Mouse (Mus musculus) neural tube, embryonic 12.5 days (tissue): Measurements from ENCODE around the gene Fmo2. TPM values are rescaled to one million over a fixed set of nuclear protein-coding genes. Genes with fewer than 3 reads are reported as not detected.

Experiments
- ATAC-seq: fragments of 200-750 bp; cut with Nextera tagmentation; 2 replicates; pipeline ENCODE4 v1.8.0; 2017; ENCODE audit warnings: low read depth, mild to moderate bottlenecking, moderate TSS enrichment, moderate library complexity; ENCODE audit not compliant: low FRiP score
- H3K27ac ChIP-seq: fragments of 300-500 bp; sonication (generic); 2 replicates; pipeline ENCODE4 v1.5.1; 2016
- H3K27me3 ChIP-seq: fragments of 300-500 bp; sonication (generic); replicated peaks from 2 replicates; pipeline ENCODE4 v1.6.1; 2016; ENCODE audit warnings: mild to moderate bottlenecking
- H3K36me3 ChIP-seq: fragments of 300-500 bp; sonication (generic); 2 replicates; pipeline ENCODE4 v1.6.1; 2016; ENCODE audit warnings: mild to moderate bottlenecking
- H3K4me1 ChIP-seq: fragments of 300-500 bp; sonication (generic); 2 replicates; pipeline ENCODE4 v1.6.1; 2016
- H3K4me2 ChIP-seq: fragments of 300-500 bp; sonication (generic); replicated peaks from 2 replicates; pipeline ENCODE4 v1.6.1; 2016; ENCODE audit warnings: mild to moderate bottlenecking
- H3K4me3 ChIP-seq: fragments of 300-500 bp; sonication (generic); 2 replicates; pipeline ENCODE4 v1.5.1; 2016
- H3K9ac ChIP-seq: fragments of 300-500 bp; sonication (generic); 2 replicates; pipeline ENCODE4 v1.6.1; 2016; ENCODE audit warnings: mild to moderate bottlenecking
- H3K9me3 ChIP-seq: fragments of 300-500 bp; sonication (generic); 2 replicates; pipeline ENCODE4 v1.6.1; 2016; ENCODE audit warnings: mild to moderate bottlenecking
- WGBS: fragments of 180-500 bp; shearing (Covaris S2); methylation state at CpG from one replicate; pipeline ENCODE4 v1.1.7; 2016; 5-methylcytosine and 5-hydroxymethylcytosine counted together
- polyA plus RNA-seq: library from polyadenylated mRNA; unstranded; fragments of >200 nt; fragmentation: Nextera tagmentation; extraction: Ambion mirVana; gene quantifications from 2 replicates; pipeline ENCODE4 v1.2.1, GENCODE M21; 2016

Fmo2 gene
- polyA plus RNA-seq, 1 experiment from 2014 or later: 0.32 TPM

DNA sequence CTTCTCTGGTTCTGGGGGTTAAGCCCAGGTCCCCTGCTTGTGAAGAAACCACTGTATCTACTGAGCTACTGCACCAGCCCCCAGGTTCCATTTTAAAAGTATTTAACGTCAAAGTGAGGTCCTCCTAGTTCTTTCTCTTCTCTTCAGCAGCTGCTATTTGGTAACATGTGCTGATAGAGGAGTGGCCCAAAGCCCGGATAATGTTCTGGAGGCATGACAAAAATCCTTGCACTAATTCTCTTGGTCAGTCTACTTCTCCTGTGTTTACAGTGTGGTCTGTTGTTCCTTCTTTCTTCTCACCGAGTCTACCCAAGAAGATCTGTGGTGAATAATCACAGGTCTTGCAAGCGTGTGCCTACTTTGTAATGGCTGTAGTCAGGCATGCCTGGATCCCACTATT lies 15.8 kb downstream of the Fmo2 start:
- no peak for ATAC-seq
- H3K4me2 ChIP-seq: no peak overlapping the region
- no peak overlapping the region for H3K4me3 ChIP-seq
- H3K27me3 ChIP-seq: no peaks in the 10 kb centered on the region
- no peak overlapping the region for H3K9ac ChIP-seq
- no peak overlapping the region for H3K27ac ChIP-seq
- no peaks in the 10 kb centered on the region for H3K4me1 ChIP-seq
- H3K36me3 ChIP-seq: no peaks in the 10 kb centered on the region
- no peaks in the 10 kb centered on the region for H3K9me3 ChIP-seq
- 82% methylated on average over 4 of the region's 4 CpGs for WGBS

DNA sequence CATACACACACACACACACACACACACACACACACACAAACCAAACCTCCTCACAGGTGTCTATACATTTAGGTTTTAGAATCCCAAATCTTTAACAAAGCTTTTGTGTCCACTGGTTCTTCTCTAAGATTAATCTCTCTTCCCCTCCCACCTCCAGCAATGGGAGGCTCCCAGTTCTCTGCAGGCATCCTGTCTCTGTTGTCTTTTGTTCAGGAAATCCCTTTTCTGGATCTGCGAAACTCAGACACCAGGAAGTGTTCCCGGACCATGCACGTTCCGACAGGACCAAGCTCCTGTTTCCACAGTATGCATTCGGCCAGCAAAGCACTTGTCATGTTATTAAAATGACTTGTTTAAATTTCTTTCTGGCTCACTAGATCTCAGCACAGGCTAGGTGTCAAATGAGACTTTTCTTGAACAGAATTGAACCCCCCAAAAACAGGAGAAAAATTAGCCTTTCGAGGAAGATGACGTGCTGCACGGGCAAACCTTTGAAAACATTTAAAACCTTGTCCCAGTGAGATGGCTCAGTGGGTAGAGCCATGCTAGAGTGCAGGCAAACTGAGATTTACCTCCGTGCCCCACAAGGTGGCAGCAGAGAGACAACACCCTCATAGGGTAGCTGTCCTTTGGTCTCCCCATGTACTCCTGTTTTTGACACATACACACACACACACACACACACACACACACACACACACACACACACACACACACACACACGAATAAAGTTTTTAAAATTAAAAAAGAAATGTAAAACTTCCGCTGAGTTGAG lies 18.7 kb downstream of the Fmo2 start:
- no peak overlapping the region for H3K4me2 ChIP-seq
- H3K9me3 ChIP-seq: no peaks in the 10 kb centered on the region
- H3K4me1 ChIP-seq: no peaks in the 10 kb centered on the region
- H3K4me3 ChIP-seq: no peak overlapping the region
- WGBS: 61% methylated on average over 11 of the region's 11 CpGs
- ATAC-seq: no peak
- no peaks in the 10 kb centered on the region for H3K27me3 ChIP-seq
- H3K27ac ChIP-seq: no peak overlapping the region
- H3K9ac ChIP-seq: no peak overlapping the region
- no peaks in the 10 kb centered on the region for H3K36me3 ChIP-seq

DNA sequence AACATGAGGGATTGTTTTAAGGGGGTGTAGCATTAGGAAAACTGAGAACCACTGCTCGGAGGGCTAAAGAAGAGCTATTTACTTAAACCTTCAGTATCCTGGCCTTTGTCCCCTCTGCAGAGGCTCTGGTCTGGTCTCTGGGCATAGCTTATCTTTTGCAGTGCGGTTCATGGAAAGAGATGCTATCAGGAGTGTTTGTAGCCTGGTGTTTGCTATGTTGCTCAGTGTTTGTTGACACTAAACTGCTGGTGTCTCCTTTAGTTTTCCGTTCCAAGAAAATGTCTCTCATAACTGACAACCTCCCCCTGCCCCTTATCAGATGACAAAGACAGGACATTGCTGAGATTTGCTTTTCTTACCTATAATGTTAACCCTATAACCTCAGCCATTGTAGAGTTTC lies 23.4 kb downstream of the Fmo2 start:
- ATAC-seq: no peak
- WGBS: 82% methylated on average over 3 of the region's 3 CpGs
- Histone ChIP-seq H3K4me2 (no peak overlapping the region), H3K27me3 (no peaks in the 10 kb centered on the region), H3K9ac (no peak overlapping the region), H3K27ac (no peak overlapping the region), H3K4me3 (no peak overlapping the region), H3K9me3 (no peaks in the 10 kb centered on the region), H3K36me3 (no peaks in the 10 kb centered on the region), H3K4me1 (no peaks in the 10 kb centered on the region)

DNA sequence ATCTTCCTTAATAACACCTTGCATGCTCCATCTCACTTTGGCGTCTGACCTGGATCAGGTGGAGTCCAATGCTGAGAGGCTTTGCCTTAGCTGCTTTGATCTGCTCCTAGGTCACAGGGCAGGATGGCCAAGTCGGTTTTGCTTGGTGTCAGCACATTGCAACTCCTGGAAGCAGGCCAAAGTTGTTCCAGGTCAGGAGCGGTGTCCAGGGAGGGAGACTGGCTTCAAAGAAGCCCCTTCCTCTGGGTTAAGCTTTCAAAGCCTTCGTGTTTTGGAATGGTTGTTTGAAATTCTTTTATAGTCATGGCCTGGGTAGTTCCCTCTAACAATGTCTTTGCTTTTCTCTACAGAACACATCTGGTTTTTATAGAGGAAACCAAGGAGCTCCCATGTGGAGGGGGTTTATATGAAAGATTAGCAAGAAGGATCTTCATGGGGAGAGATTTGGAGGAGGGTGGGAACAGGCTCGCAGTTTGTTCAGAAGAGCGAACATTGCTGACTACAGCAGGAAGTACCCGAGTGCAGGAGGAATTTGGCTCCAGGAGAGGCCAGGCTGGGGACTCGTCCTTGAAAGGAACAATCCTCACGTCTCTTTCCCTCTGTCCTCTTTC lies 26.7 kb downstream of the Fmo2 start:
- Histone ChIP-seq H3K36me3 (no peaks in the 10 kb centered on the region), H3K9ac (no peak overlapping the region), H3K4me1 (no peaks in the 10 kb centered on the region), H3K27me3 (no peaks in the 10 kb centered on the region), H3K27ac (no peak overlapping the region), H3K4me2 (no peak overlapping the region), H3K9me3 (no peaks in the 10 kb centered on the region), H3K4me3 (no peak overlapping the region)
- ATAC-seq: no peak
- 63% methylated on average over 9 of the region's 9 CpGs for WGBS

DNA sequence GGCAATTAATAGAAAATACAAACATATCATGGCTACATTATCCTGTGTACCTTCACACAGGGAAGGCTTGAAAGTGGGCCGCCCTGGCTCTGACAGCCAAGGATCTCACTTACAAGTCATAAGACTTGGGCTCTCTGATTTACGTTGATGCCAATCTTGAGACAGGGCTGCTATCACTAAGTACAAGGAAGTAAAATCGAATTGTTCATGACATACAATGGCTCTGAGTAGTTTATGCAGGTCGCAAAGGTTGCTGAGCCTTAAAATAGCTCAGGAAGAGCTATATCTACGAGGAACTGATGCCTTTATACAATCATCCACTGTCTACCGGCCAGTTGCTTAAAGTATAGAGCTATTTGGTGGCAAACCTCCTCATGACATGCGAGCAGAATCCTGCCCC lies 27.5 kb downstream of the Fmo2 start:
- H3K36me3 ChIP-seq: no peaks in the 10 kb centered on the region
- H3K27ac ChIP-seq: no peak overlapping the region
- H3K4me1 ChIP-seq: no peaks in the 10 kb centered on the region
- no peak overlapping the region for H3K4me2 ChIP-seq
- no peak overlapping the region for H3K9ac ChIP-seq
- no peak for ATAC-seq
- H3K4me3 ChIP-seq: no peak overlapping the region
- H3K27me3 ChIP-seq: no peaks in the 10 kb centered on the region
- H3K9me3 ChIP-seq: no peaks in the 10 kb centered on the region
- 81% methylated on average over 7 of the region's 7 CpGs for WGBS

DNA sequence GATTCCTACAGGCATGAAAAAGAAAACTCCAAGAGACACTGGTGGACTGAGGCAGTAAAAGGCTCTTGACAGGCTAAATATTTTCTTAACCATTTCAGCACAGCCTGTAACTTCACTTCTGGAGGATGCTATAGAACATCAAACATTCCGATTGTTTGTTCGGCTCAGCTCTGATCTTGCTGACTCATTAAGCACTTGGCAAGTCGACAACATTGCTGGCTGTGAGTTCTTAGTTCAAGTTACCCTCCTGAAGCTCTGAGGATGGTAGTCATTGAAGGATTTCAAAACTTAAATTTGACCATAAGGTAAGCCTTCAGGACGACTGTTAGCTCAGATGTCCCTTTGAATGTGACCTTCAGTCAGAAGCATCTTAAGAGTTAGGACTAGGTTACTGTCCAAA lies 31.1 kb downstream of the Fmo2 start:
- H3K4me2 ChIP-seq: no peak overlapping the region
- H3K27me3 ChIP-seq: no peaks in the 10 kb centered on the region
- no peaks in the 10 kb centered on the region for H3K9me3 ChIP-seq
- no peak overlapping the region for H3K4me3 ChIP-seq
- ATAC-seq: no peak
- H3K36me3 ChIP-seq: no peaks in the 10 kb centered on the region
- H3K27ac ChIP-seq: no peak overlapping the region
- H3K9ac ChIP-seq: no peak overlapping the region
- 0 out of 2 replicates have a peak, but pooled peaks cover 3% of the 10 kb centered on the region for H3K4me1 ChIP-seq
- WGBS: 84% methylated on average over 4 of the region's 4 CpGs

DNA sequence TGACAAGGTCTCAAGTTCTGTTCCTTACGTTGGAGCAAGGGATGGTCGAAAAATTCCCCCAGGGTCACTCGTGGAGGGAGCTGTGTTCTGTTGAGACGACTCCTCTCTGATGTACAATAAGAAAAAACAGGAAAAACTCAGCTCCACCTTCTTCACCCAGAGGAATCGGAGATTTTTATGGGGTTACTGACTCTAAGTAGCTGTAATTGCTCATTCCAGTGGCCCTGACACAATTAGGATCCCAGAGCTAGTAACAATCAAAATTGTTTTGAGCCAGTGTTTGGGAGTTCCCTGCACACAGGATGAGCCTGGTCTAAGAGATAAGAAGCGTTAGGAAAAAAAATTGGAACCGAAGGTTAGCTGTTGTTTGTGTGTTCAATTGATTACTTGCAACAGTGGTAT lies 32.2 kb downstream of the Fmo2 start, which contains the start of gene Fmo1:
Gene Fmo1 (minus strand): TSS at position 331 of the 402 bp plus-strand sequence.
- Histone ChIP-seq H3K9me3 (no peaks in the 10 kb centered on the region), H3K4me3 (no peak within 1 kb of the TSS), H3K4me2 (no peak within 1 kb of the TSS), H3K36me3 (no peaks in the 10 kb centered on the region), H3K9ac (no peak within 1 kb of the TSS), H3K4me1 (0 out of 2 replicates have a peak, but pooled peaks cover 7% of the 10 kb centered on the region), H3K27ac (no peak within 1 kb of the TSS), H3K27me3 (no peaks in the 10 kb centered on the region)
- ATAC-seq: no peak
- WGBS: 39% methylated on average over 7 of the region's 7 CpGs

DNA sequence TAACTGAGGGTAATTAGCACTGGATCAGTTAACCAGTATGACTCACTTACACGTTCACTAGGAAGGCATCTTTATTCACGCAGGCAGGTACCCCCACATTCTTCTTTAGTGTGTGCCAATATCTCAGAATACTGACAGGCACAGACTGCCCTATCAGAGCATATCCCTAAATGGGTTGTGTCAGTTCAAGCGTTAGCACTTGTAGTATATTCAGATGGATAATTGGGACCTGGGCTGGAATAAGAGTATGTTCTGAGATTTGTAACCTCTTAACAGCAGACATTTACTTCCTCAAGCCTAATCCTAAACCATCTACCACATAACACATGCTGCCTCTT lies 33.1 kb downstream of the Fmo2 start:
- H3K27me3 ChIP-seq: no peaks in the 10 kb centered on the region
- H3K36me3 ChIP-seq: no peaks in the 10 kb centered on the region
- H3K9me3 ChIP-seq: no peaks in the 10 kb centered on the region
- ATAC-seq: no peak
- H3K4me2 ChIP-seq: no peak overlapping the region
- 0 out of 2 replicates have a peak, but pooled peaks cover 7% of the 10 kb centered on the region for H3K4me1 ChIP-seq
- no peak overlapping the region for H3K27ac ChIP-seq
- 75% methylated on average over 3 of the region's 3 CpGs for WGBS
- H3K4me3 ChIP-seq: no peak overlapping the region
- H3K9ac ChIP-seq: no peak overlapping the region

DNA sequence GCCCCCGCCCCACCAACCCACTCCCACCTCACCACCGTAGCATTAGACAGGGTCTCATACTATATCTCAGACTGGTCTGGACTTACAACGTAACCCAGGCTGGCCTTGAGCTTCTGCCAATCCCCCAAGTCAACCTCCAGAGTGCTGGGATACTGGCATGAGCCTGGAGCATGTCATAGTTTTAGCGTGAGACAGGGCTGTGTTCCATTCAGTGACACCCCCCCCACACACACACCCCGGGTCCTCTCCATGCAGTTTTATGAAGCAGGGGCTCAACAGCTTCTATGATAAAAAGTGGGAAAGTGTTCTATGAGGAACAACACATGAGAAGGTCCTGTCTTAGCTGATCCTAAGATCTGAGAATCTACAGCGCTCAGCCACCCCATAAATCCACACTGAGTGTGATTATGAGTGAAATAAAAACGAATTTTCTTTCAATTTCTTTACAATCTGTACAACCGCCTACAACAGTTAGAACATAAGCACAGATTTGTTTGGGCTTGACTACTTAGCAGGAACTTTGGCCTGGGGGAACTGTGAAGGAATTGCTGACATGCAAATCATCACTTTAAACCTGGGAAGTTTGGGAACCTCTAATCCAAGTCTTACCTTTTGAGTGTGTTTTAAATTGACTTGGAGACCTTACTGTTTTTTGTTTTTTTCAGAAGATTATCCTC lies 33.6 kb downstream of the Fmo2 start:
- no peak overlapping the region for H3K27ac ChIP-seq
- WGBS: 88% methylated on average over 8 of the region's 8 CpGs
- ATAC-seq: no peak
- H3K27me3 ChIP-seq: no peaks in the 10 kb centered on the region
- no peak overlapping the region for H3K4me3 ChIP-seq
- H3K9me3 ChIP-seq: no peaks in the 10 kb centered on the region
- no peaks in the 10 kb centered on the region for H3K36me3 ChIP-seq
- H3K9ac ChIP-seq: no peak overlapping the region
- H3K4me1 ChIP-seq: 0 out of 2 replicates have a peak, but pooled peaks cover 7% of the 10 kb centered on the region
- no peak overlapping the region for H3K4me2 ChIP-seq

DNA sequence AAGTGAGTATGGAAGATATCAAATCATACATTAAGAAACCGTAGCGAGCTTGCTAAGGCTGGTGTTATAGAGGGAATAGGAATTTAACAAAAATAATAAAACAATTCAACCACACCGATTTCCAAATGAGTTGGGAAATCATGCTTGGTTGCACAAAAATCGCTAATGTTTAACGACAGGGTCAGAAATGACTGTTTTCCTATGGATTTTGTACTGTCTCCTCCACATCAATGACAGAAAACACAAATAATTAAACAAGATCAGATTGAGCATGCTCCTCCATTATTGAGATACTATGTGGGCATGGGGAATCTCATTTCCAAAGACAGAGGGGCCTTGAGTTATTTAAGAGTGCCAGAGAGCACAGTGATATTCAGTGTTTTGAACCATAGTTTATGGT lies 34.2 kb downstream of the Fmo2 start:
- no peaks in the 10 kb centered on the region for H3K27me3 ChIP-seq
- 0 out of 2 replicates have a peak, but pooled peaks cover 7% of the 10 kb centered on the region for H3K4me1 ChIP-seq
- 95% methylated on average over 5 of the region's 5 CpGs for WGBS

DNA sequence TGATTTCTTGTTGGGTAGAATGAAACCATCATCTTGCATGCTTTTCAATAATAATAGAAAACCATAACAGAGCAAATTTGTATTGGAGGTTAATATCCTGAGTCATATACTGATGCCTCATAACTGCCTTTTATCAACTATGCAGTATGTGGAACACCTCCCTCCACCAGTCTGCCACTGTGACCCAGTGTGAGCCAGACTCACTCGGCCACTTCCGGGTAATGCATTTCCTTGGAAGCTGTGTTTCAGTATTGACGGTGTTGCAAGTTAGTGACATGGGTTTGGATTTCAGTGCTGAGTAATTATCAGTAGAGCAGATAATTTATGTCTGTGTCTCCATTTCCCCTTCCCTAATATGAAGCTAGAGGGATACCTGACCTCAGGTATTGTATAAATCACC lies 34.9 kb downstream of the Fmo2 start:
- Histone ChIP-seq H3K4me2 (no peak overlapping the region), H3K27me3 (no peaks in the 10 kb centered on the region), H3K9me3 (no peaks in the 10 kb centered on the region), H3K4me1 (0 out of 2 replicates have a peak, but pooled peaks cover 7% of the 10 kb centered on the region), H3K9ac (no peak overlapping the region), H3K36me3 (no peaks in the 10 kb centered on the region), H3K4me3 (no peak overlapping the region), H3K27ac (no peak overlapping the region)
- 90% methylated on average over 3 of the region's 3 CpGs for WGBS
- no peak for ATAC-seq

More for the DNA sequence above, 34.2 kb downstream of the Fmo2 start:
- no peak for ATAC-seq
- no peak overlapping the region for H3K9ac ChIP-seq
- no peaks in the 10 kb centered on the region for H3K36me3 ChIP-seq
- no peaks in the 10 kb centered on the region for H3K9me3 ChIP-seq
- no peak overlapping the region for H3K27ac ChIP-seq
- H3K4me3 ChIP-seq: no peak overlapping the region
- H3K4me2 ChIP-seq: no peak overlapping the region

DNA sequence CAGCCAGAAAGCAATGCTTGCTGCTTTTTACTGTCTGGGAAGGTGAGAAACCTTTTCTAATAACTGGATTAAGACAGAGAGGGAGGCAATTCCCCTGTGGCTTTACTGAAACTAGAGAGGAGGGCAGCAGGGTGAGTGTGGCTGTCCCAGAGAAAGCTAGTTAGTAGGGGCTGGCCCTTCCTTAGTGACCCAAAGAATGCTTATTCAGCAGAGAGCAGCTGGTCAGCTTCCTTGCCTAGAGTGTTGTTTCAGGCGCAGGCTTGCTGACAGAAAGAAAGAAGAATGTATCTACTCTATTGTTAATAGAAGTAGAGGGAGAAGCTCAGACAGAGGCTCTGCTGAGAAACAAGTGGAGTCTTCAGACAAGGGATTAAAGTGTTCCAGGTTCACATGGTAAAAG lies 36.2 kb downstream of the Fmo2 start:
- Histone ChIP-seq H3K9me3 (no peaks in the 10 kb centered on the region), H3K27ac (no peak overlapping the region), H3K27me3 (no peaks in the 10 kb centered on the region), H3K4me3 (no peak overlapping the region), H3K4me2 (no peak overlapping the region), H3K4me1 (0 out of 2 replicates have a peak, but pooled peaks cover 7% of the 10 kb centered on the region), H3K36me3 (no peaks in the 10 kb centered on the region), H3K9ac (no peak overlapping the region)
- no peak for ATAC-seq
- 21% methylated on average over 1 of the region's 1 CpGs for WGBS
